Mouse (Mus musculus): ENCODE data around the gene Utp20. TPM values are rescaled to one million over a fixed set of nuclear protein-coding genes. Genes with fewer than 3 reads are reported as not detected.
"Not testable (repeated sequence)": the region's sequence is repeated elsewhere in the genome, so short reads cannot be mapped to it uniquely, and the experiment has no call there.

The Utp20 gene
- polyA plus RNA-seq, 1 experiment = 18.0 TPM

DNA sequence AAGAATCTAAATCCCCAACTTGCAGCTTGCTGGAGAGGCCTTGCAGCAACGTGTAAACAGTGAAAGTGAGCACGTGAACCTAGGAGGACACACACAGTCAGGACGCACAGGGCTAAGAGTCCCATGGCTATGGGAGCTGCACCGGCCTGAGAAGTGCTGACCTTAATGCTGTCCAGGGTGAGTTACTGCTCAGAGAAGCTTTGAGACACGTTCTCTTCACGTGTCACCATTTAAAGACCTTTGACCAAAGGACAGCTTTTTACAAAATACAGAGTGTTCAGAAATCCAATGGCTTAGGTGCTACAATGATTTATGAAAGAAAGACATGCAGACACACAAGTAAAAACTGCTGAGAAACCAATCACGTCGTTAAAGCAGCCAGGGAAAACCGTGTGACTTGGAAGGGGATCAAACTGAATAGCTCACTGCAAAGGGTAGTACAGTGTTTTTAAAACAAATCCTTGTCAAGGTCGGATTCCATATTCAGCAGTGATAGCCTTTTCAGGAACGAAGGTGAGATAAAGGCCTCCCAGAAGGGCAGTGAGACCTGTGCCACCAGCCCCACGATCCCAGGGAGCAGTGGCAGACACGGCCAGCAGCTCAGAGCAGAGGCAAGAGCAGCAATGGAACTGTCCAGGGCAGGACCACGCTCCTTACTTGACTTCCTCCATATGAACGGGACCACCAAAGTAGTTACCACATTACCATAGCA, 61.0 kb downstream of the Utp20 start:
- TF ChIP-seq CTCF (IDR thresholded peaks at IDR 0.05; ENCODE audit: extremely low read depth, insufficient read depth, low read length) (no peak), POLR2A (IDR thresholded peaks at IDR 0.05; ENCODE audit: extremely low read depth, insufficient read depth, low read length) (no peak)
- no peaks in the 10 kb centered on the region for H3K4me1 ChIP-seq (ENCODE audit: control insufficient read depth, insufficient read depth, low read length)
- no peak overlapping the region for H3K27ac ChIP-seq (ENCODE audit: insufficient read depth, low read length)
- H3K4me3 ChIP-seq (ENCODE audit: insufficient read depth, low read length) = no peak overlapping the region

DNA sequence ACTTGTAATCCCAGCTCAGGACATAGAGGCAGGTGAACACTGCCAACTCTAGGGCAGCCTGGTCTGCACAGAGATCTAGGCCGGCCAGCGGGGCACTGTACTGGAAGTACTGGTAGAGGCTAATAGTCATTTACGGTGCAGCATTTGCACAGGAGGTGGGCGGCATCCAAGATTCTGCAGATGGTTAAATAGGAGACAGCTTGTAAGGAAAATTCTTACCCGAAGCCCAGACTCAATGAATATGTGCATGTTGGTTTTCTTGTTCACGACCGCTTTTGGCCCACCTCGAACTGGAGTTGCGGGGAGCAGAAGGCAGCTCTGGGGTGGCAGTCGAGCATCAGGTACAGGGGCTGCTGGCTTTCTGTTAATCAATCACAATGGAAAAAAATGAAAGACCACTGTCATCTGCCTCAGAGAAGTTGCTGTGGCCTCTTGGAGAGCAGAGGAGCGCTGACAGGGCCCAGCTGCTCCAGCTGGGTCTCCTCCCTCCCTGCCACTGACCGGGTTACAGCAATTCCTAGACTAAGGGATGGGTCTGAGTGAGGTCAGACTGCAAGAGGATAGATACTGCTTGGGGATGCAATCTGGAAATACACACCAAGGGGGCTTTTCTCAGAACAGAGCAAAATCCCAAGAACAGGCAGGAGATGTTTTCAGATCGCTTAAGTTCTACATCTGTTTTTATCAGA, 64.9 kb downstream of the Utp20 start:
- Histone ChIP-seq H3K4me3 (ENCODE audit: insufficient read depth, low read length) (no peak overlapping the region), H3K27ac (ENCODE audit: insufficient read depth, low read length) (no peak overlapping the region), H3K4me1 (ENCODE audit: control insufficient read depth, insufficient read depth, low read length) (no peaks in the 10 kb centered on the region)
- TF ChIP-seq POLR2A (IDR thresholded peaks at IDR 0.05; ENCODE audit: extremely low read depth, insufficient read depth, low read length) (no peak), CTCF (IDR thresholded peaks at IDR 0.05; ENCODE audit: extremely low read depth, insufficient read depth, low read length) (no peak)

DNA sequence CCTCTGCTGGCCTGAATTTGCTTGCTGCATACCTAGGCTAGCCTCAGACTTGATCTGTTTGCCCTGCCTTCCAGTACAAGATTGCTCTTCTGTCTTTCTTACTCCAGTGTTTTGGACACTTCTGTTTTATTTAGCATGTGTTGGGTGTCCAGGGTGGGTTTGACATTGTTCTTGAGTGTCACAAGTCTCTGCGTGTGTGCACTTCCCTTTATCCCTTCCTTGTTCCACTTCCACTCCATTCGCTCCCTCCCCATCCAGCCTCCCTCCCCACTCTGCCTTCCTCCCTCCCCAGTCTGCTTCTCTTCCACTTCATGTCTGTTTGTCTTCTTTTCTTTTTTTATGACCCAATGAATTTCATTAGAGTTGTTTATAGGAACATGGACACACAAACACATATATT, 85.2 kb downstream of the Utp20 start:
- Histone ChIP-seq H3K4me3 (ENCODE audit: insufficient read depth, low read length) (no peak overlapping the region), H3K27ac (ENCODE audit: insufficient read depth, low read length) (no peak overlapping the region), H3K4me1 (ENCODE audit: control insufficient read depth, insufficient read depth, low read length) (no peaks in the 10 kb centered on the region)
- TF ChIP-seq POLR2A (IDR thresholded peaks at IDR 0.05; ENCODE audit: extremely low read depth, insufficient read depth, low read length) (no peak), CTCF (IDR thresholded peaks at IDR 0.05; ENCODE audit: extremely low read depth, insufficient read depth, low read length) (no peak)

DNA sequence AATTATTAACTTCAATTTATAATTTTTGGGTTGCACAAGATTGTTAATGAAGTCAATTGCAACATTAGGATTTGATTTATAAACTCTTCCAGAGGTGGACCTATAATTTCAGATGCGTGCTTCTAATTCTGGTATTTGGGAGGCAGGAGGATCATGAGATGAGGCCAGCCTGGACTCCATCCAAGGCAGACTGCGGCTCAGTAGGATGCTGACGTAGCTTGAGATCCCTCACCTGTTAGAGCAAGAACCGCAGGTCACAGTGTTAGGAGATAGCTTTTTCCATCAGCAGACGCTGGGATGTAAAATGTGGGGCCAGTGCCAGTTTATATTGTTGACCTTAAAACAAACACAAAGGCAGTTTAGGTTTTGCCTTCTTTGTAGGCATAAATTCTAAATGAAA, 85.8 kb downstream of the Utp20 start:
- Histone ChIP-seq H3K4me3 (ENCODE audit: insufficient read depth, low read length) (no peak overlapping the region), H3K4me1 (ENCODE audit: control insufficient read depth, insufficient read depth, low read length) (no peaks in the 10 kb centered on the region), H3K27ac (ENCODE audit: insufficient read depth, low read length) (no peak overlapping the region)
- TF ChIP-seq CTCF (IDR thresholded peaks at IDR 0.05; ENCODE audit: extremely low read depth, insufficient read depth, low read length) = no peak
- TF ChIP-seq POLR2A (IDR thresholded peaks at IDR 0.05; ENCODE audit: extremely low read depth, insufficient read depth, low read length) = no peak

DNA sequence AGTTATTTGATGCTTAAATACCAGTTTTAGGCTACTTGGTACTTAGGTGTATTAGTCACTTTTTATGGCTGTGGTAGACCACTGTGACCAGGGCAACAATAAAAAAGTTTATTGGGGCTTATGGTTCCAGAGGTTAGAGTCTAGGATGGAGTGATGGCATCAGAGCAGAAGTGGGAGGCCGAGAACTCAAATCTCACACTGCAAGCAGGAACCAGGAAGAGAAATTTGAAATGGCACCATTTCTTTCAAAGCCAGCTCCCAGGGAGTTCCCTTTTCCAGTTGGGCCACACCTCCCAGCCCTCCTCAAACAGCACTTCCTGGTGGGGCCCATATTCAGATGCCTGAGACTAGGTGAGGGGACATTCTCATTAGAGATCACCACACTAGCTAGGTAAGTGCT, 86.8 kb downstream of the Utp20 start:
- TF ChIP-seq CTCF (IDR thresholded peaks at IDR 0.05; ENCODE audit: extremely low read depth, insufficient read depth, low read length) (no peak), POLR2A (IDR thresholded peaks at IDR 0.05; ENCODE audit: extremely low read depth, insufficient read depth, low read length) (no peak)
- Histone ChIP-seq H3K4me1 (ENCODE audit: control insufficient read depth, insufficient read depth, low read length) (no peaks in the 10 kb centered on the region), H3K27ac (ENCODE audit: insufficient read depth, low read length) (no peak overlapping the region), H3K4me3 (ENCODE audit: insufficient read depth, low read length) (no peak overlapping the region)

DNA sequence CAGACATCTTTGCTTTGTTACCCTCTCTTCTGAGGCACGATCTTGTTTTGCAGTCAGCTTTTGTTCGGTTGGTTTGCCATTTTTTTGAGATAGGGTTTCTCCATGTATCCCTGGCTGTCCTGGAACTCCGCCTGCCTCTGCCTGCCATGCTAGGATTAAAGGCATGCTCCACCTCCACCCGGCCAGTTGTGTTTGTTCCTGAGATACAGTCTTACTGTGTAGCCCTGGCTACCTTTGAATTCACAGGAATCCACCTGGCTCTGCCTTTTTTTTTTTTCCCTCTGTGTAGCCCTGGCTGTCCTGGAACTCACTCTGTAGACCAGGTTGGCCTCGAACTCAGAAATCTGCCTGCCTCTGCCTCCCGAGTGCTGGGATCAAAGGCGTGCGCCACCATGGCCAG, 87.5 kb downstream of the Utp20 start:
- not testable (repeated sequence) for H3K4me1 ChIP-seq (ENCODE audit: control insufficient read depth, insufficient read depth, low read length); H3K4me3 ChIP-seq (ENCODE audit: insufficient read depth, low read length); H3K27ac ChIP-seq (ENCODE audit: insufficient read depth, low read length)

DNA sequence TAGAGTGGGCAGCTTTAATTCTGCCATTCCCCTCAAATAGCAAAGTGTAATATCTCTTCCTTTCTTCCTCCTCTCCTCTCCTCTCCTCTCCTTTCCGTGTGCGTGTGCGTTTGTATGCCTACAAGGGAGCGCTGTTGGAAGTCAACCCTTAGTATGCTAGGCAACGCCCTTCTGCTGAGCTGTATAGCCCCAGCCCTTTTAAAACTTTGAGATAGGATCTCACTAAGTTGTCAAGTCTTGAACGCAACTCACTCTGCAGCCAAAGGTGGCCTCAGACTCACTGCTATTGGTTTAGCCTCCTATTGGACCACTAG, 94.3 kb downstream of the Utp20 start:
- TF ChIP-seq POLR2A (IDR thresholded peaks at IDR 0.05; ENCODE audit: extremely low read depth, insufficient read depth, low read length) (no peak), CTCF (IDR thresholded peaks at IDR 0.05; ENCODE audit: extremely low read depth, insufficient read depth, low read length) (no peak)
- Histone ChIP-seq H3K27ac (ENCODE audit: insufficient read depth, low read length) (no peak overlapping the region), H3K4me1 (ENCODE audit: control insufficient read depth, insufficient read depth, low read length) (no peaks in the 10 kb centered on the region; the same call in 1 of the 2 replicates), H3K4me3 (ENCODE audit: insufficient read depth, low read length) (peak overlapping the region; percentile 64)

DNA sequence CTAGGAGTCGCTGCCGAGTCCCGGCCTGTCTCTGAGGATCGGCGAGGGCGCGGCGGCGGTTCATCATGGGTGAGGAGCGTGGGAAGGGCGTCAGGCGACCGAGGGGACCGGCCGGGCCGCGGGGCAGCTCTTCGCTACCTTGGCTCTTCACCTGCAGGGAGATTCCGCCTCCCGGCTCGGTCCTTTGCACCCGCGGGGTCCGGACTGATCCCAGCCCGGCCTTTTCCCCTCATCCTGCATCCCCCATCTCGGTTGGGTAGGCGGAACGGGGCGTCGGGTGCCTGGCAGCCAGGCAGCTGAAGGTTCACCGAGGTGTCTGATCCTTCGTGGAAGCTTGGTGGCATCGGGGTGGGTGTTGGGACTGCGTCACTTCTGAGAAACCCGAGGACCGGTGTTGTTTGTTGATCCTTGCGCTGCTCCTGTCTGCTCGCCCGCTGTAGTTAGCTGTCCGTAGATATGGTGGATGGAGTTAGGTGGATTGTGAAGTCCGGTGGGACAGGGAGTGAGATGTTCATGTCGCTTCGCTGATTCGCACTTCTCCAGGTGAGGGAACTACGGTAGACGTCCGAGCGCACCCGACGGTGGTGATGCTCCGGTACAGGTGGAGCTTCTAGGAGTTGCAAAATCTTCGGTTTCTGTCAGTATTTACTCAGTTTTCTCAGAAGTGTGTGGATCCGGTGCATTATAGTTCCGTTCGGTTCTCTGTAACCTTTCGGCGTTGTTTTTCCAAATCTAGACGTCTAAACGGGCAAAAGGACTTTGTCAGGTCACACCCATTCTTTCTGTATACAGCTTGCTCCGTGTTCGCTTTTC, 94.9 kb downstream of the Utp20 start:
- Histone ChIP-seq H3K4me3 (ENCODE audit: insufficient read depth, low read length) (peak overlapping the region; percentile 64), H3K4me1 (ENCODE audit: control insufficient read depth, insufficient read depth, low read length) (no peaks in the 10 kb centered on the region; the same call in 1 of the 2 replicates), H3K27ac (ENCODE audit: insufficient read depth, low read length) (peak overlapping the region; percentile 82)
- no peak for TF ChIP-seq CTCF (IDR thresholded peaks at IDR 0.05; ENCODE audit: extremely low read depth, insufficient read depth, low read length)
- no peak for TF ChIP-seq POLR2A (IDR thresholded peaks at IDR 0.05; ENCODE audit: extremely low read depth, insufficient read depth, low read length)

DNA sequence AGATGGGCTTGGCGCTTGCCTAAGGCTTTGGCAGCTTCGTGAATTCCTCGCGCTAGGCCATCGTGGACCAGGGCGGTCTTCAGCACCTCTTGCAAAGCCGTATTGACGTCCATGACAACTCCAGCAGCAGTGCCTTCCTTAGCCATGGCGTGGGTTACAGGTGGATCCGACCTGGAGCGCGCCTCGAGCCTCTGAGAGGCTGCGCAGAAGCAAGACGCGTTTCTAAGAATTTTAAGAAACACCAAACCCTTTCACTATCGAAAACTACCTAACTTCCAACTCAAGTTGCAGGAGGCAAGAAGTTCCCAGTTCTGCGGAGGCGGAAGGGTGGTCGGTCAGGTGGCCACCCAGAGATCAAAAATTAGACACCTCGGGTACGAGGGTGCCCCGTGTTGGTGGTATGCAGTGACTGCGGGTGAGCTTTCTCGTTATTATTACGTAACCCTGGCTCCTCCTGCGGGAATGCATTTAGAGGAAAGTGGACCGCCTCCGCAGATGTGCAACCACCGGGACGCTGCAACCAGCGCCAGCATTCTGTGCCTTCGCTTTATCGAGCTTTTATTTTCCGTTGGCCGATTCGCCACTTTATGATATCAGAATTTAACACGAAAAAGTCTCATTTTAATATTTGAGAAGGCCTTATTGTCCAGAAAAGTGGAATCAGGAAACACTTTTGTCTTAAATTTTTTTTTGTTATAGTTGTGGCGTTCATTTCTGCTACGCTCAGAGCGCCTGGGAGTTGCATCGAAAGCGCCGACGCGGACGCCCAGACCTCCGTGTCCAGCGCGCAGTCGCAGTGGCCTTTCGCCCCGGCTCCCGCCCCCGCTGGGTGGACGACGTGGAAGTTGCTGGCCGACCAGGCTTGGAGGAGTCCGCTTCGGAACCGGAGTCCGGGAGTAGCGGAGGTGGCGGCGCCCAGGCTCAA, 95.8 kb downstream of the Utp20 start, which contains the start of gene Arl1:
Gene Arl1 (plus strand): TSS at position 288 of the 925 bp plus-strand sequence.
- H3K27ac ChIP-seq (ENCODE audit: insufficient read depth, low read length) = peak within 1 kb of the TSS; percentile 82
- peak; percentile 61; the same call in 1 of the 2 replicates for TF ChIP-seq POLR2A (IDR thresholded peaks at IDR 0.05; ENCODE audit: extremely low read depth, insufficient read depth, low read length)
- TF ChIP-seq CTCF (IDR thresholded peaks at IDR 0.05; ENCODE audit: extremely low read depth, insufficient read depth, low read length) = no peak
- no peaks in the 10 kb centered on the region; the same call in 1 of the 2 replicates for H3K4me1 ChIP-seq (ENCODE audit: control insufficient read depth, insufficient read depth, low read length)
- peak within 1 kb of the TSS; percentile 64 for H3K4me3 ChIP-seq (ENCODE audit: insufficient read depth, low read length)

Data from cortical plate, adult 2 months (tissue).